Mouse (Mus musculus): ENCODE results near the gene Olfr152. TPM values are rescaled to one million over a fixed set of nuclear protein-coding genes. Genes with fewer than 3 reads are reported as not detected.

Gene Olfr152
- polyA plus RNA-seq, 1 experiment = not detected

GRCm38 (mm10) chr2:87830233-87830632 is 51.0 kb downstream of the Olfr152 start, which contains the start of gene Olfr1148:
Gene Olfr1148 (plus strand): TSS chr2:87830533.
- Histone ChIP-seq H3K27ac (ENCODE audit: insufficient read depth, low read length) (no peak within 1 kb of the TSS), H3K4me3 (ENCODE audit: extremely low read depth, insufficient read depth, insufficient read length) (no peak within 1 kb of the TSS), H3K27me3 (ENCODE audit: control insufficient read depth, insufficient read depth, low read length) (no peaks in the 10 kb centered on the region), H3K4me1 (ENCODE audit: control insufficient read depth, insufficient read depth, insufficient read length) (no peaks in the 10 kb centered on the region), H3K36me3 (ENCODE audit: control insufficient read depth, insufficient read depth, low read length) (no peaks in the 10 kb centered on the region)
- WGBS = 89% methylated on average over 1 of the region's 1 CpGs
- TF ChIP-seq POLR2A (IDR thresholded peaks at IDR 0.05; ENCODE audit: low read depth, low read length) (no peak), CTCF (IDR thresholded peaks at IDR 0.05; ENCODE audit: extremely low read depth, insufficient read depth, insufficient read length, insufficient replicate concordance) (no peak)
- DNase-seq (ENCODE audit: low read depth in 1 of 2, low spot score in 2 of 2) = no peak

Other genes starting within 250 kb of the Olfr152 start
- not detected in 2 replicates for gene Olfr153, start 247.7 kb upstream of the Olfr152 start, polyA plus RNA-seq (2012; rRNA removed)
- gene Olfr1128, start 233.9 kb upstream of the Olfr152 start, polyA plus RNA-seq (2012; rRNA removed) = not detected in 2 replicates
- not detected in 2 replicates for gene Olfr1129, start 205.6 kb upstream of the Olfr152 start, polyA plus RNA-seq (2012; rRNA removed)
- gene Olfr1130, start 173.3 kb upstream of the Olfr152 start, polyA plus RNA-seq (2012; rRNA removed) = not detected in 2 replicates
- not detected in 2 replicates for gene Olfr1131, start 152.4 kb upstream of the Olfr152 start, polyA plus RNA-seq (2012; rRNA removed)
- not detected in 2 replicates for gene Olfr1132, start 141.9 kb upstream of the Olfr152 start, polyA plus RNA-seq (2012; rRNA removed)
- not detected in 2 replicates for gene Olfr1133, start 132.1 kb upstream of the Olfr152 start, polyA plus RNA-seq (2012; rRNA removed)
- not detected in 2 replicates for gene Olfr1134, start 121.0 kb upstream of the Olfr152 start, polyA plus RNA-seq (2012; rRNA removed)
- not detected in 2 replicates for gene Olfr1135, start 105.8 kb upstream of the Olfr152 start, polyA plus RNA-seq (2012; rRNA removed)
- gene Olfr1136, start 85.5 kb upstream of the Olfr152 start, polyA plus RNA-seq (2012; rRNA removed) = not detected in 2 replicates
- not detected in 2 replicates for gene Olfr1137, start 66.3 kb upstream of the Olfr152 start, polyA plus RNA-seq (2012; rRNA removed)
- not detected in 2 replicates for gene Olfr1138, start 39.5 kb upstream of the Olfr152 start, polyA plus RNA-seq (2012; rRNA removed)
- gene Olfr1140, start 35.7 kb upstream of the Olfr152 start, polyA plus RNA-seq (2012; rRNA removed) = not detected in 2 replicates
- not detected in 2 replicates for gene Olfr1141, start 25.5 kb upstream of the Olfr152 start, polyA plus RNA-seq (2012; rRNA removed)
- gene Olfr1143, start 21.1 kb downstream of the Olfr152 start, polyA plus RNA-seq (2012; rRNA removed) = not detected in 2 replicates
- not detected in 2 replicates for gene Olfr1145, start 30.3 kb downstream of the Olfr152 start, polyA plus RNA-seq (2012; rRNA removed)
- gene Olfr1148, start 51.0 kb downstream of the Olfr152 start, polyA plus RNA-seq (2012; rRNA removed) = not detected in 2 replicates
- not detected in 2 replicates for gene Olfr1150-ps1, start 64.5 kb downstream of the Olfr152 start, polyA plus RNA-seq (2012; rRNA removed)
- not detected in 2 replicates for gene Olfr1151, start 76.4 kb downstream of the Olfr152 start, polyA plus RNA-seq (2012; rRNA removed)
- gene Olfr1152, start 87.0 kb downstream of the Olfr152 start, polyA plus RNA-seq (2012; rRNA removed) = not detected in 2 replicates
- not detected in 2 replicates for gene Olfr1153, start 115.5 kb downstream of the Olfr152 start, polyA plus RNA-seq (2012; rRNA removed)
- gene Olfr1154, start 125.7 kb downstream of the Olfr152 start, polyA plus RNA-seq (2012; rRNA removed) = not detected in 2 replicates
- not detected in 2 replicates for gene Olfr1155, start 165.7 kb downstream of the Olfr152 start, polyA plus RNA-seq (2012; rRNA removed)
- gene Olfr1156, start 173.6 kb downstream of the Olfr152 start, polyA plus RNA-seq (2012; rRNA removed) = not detected in 2 replicates
- not detected in 2 replicates for gene Olfr1157, start 188.8 kb downstream of the Olfr152 start, polyA plus RNA-seq (2012; rRNA removed)
- gene Olfr74, start 195.2 kb downstream of the Olfr152 start, polyA plus RNA-seq (2012; rRNA removed) = not detected in 2 replicates
- not detected in 2 replicates for gene Olfr1158, start 210.6 kb downstream of the Olfr152 start, polyA plus RNA-seq (2012; rRNA removed)
- gene Olfr1160, start 228.8 kb downstream of the Olfr152 start, polyA plus RNA-seq (2012; rRNA removed) = not detected in 2 replicates
- gene Olfr1161, start 243.3 kb downstream of the Olfr152 start, polyA plus RNA-seq (2012; rRNA removed) = not detected in 2 replicates

All from spleen, adult 2 months (tissue).